In the genomic region with DNA sequence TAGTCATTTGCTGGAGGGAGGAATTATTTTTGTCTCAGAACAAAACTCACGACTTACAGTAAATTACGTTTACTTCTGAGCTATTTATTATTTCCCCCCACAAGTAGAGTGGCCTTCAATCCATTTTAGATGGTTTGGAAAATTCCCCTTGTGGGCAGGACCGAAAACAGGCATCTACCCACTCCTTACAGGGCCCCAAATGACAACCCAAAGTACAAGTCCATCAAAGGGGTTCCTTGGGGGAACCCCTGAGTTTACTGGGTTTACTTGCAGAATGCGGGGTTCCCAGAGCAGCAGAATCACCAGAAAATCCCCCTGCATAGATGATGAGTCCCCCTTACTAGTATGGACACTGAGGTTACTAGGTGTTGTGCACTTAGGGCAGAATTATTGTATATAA, we compare ENCODE assay signal across 8 mouse cellular contexts. TPM values are rescaled to one million over a fixed set of nuclear protein-coding genes. Genes with fewer than 3 reads are reported as not detected.
DNase-seq lines count a peak whose midpoint lies in the region; ATAC-seq and TF ChIP-seq lines count a peak whose summit lies in the region.

No protein-coding gene starts in this region.

- H3K4me3 ChIP-seq in kidney, postnatal 0 days (replicated peaks; ENCODE audit: low read depth, low read length), result peak overlapping the region; percentile 89
- peak overlapping the region; percentile 97 for H3K4me3 ChIP-seq in brown adipose tissue, adult 24 weeks (ENCODE audit: insufficient read depth, low read depth, low read length)
- H3K4me3 ChIP-seq in midbrain, postnatal 0 days (ENCODE audit: low read depth, low read length), result peak overlapping the region; percentile 66

- WGBS in kidney, postnatal 0 days, result 28% methylated on average over 4 of the region's 4 CpGs
- 43% methylated on average over 4 of the region's 4 CpGs for WGBS in midbrain, postnatal 0 days

- peaks cover 10% of the 10 kb centered on the region; the same call in 1 of the 2 replicates for H3K4me1 ChIP-seq in kidney, postnatal 0 days (replicated peaks; ENCODE audit: insufficient read depth, low read length)
- peaks cover 7% of the 10 kb centered on the region for H3K4me1 ChIP-seq in brown adipose tissue, adult 24 weeks (ENCODE audit: control insufficient read depth, insufficient read depth, insufficient read length, low read length)
- peaks cover 3% of the 10 kb centered on the region; the same call in 1 of the 2 replicates for H3K4me1 ChIP-seq in midbrain, postnatal 0 days (ENCODE audit: insufficient read depth, low read length)

- DNase-seq in kidney, postnatal 0 days (ENCODE audit: low spot score), result no peak
- DNase-seq in kidney, postnatal 36 days, result no peak
- DNase-seq in induced T-regulatory cell, adult 2 months (ENCODE audit: low read depth), result peak; percentile 77
- no peak for DNase-seq in midbrain, postnatal 0 days (ENCODE audit: low spot score)
- no peak for DNase-seq in cerebellum, postnatal 10 days
- no peak for DNase-seq in cerebellum, adult 18-20 months

- H3K27me3 ChIP-seq in kidney, postnatal 0 days (ENCODE audit: insufficient read depth, low read length), result no peaks in the 10 kb centered on the region
- H3K27me3 ChIP-seq in midbrain, postnatal 0 days (ENCODE audit: insufficient read depth, low read length), result no peaks in the 10 kb centered on the region

- H3K4me2 ChIP-seq in kidney, postnatal 0 days (ENCODE audit: low read length), result peak overlapping the region; percentile 66
- peak overlapping the region; percentile 54 for H3K4me2 ChIP-seq in midbrain, postnatal 0 days (ENCODE audit: low read depth, low read length, poor library complexity, severe bottlenecking)

- ATAC-seq in kidney, postnatal 0 days (replicated peaks; ENCODE audit: low FRiP score, low read depth), result no peak
- ATAC-seq in midbrain, postnatal 0 days (ENCODE audit: low FRiP score), result no peak
- ATAC-seq in frontal cortex, adult (ENCODE audit: low TSS enrichment), result no peak

- peaks cover 34% of the 10 kb centered on the region for H3K36me3 ChIP-seq in kidney, postnatal 0 days (ENCODE audit: insufficient read depth, low read length)
- peaks cover 31% of the 10 kb centered on the region for H3K36me3 ChIP-seq in midbrain, postnatal 0 days (ENCODE audit: insufficient read depth, low read length)

- no peak for TF ChIP-seq CTCF in kidney, postnatal 0 days (IDR thresholded peaks at IDR 0.05; ENCODE audit: low read depth)
- TF ChIP-seq CTCF in midbrain, postnatal 0 days (IDR thresholded peaks at IDR 0.05), result no peak

- H3K27ac ChIP-seq in kidney, postnatal 0 days, result peak overlapping the region; percentile 81; the same call in 1 of the 2 replicates
- H3K27ac ChIP-seq in brown adipose tissue, adult 24 weeks (replicated peaks; ENCODE audit: low read depth, low read length), result no peak overlapping the region
- no peak overlapping the region for H3K27ac ChIP-seq in midbrain, postnatal 0 days (ENCODE audit: low read depth, low read length)

- no peaks in the 10 kb centered on the region for H3K9me3 ChIP-seq in kidney, postnatal 0 days (replicated peaks; ENCODE audit: low read length)
- H3K9me3 ChIP-seq in midbrain, postnatal 0 days (ENCODE audit: low read length), result no peaks in the 10 kb centered on the region

- peak overlapping the region; percentile 80 for H3K9ac ChIP-seq in kidney, postnatal 0 days (ENCODE audit: low read depth, low read length)
- peak overlapping the region; percentile 61 for H3K9ac ChIP-seq in midbrain, postnatal 0 days (replicated peaks; ENCODE audit: low read length, poor library complexity, severe bottlenecking)

RNA-seq across cellular contexts. Expression of a gene that starts 0.8 kb away (rescaled TPM):
- polyA plus RNA-seq in kidney, postnatal 0 days (2015; fragmentation: Nextera tagmentation; extraction: Ambion mirVana), result 41.6 and 43.7 TPM in 2 replicates
- 12.1 and 15.1 TPM in 2 replicates for polyA plus RNA-seq in brown adipose tissue, adult 24 weeks (2012; ENCODE audit: insufficient read depth, insufficient read length, missing spikeins)
- total RNA-seq in midbrain, postnatal 0 days (2014; rRNA removed), result 44.1 and 54.8 TPM in 2 replicates
- polyA plus RNA-seq in midbrain, postnatal 0 days (2015; fragmentation: Nextera tagmentation; extraction: Ambion mirVana), result 41.7 and 43.8 TPM in 2 replicates

RNA-seq across cellular contexts. Expression of a gene that starts 10.8 kb away (rescaled TPM):
- 536 and 576 TPM in 2 replicates for polyA plus RNA-seq in kidney, postnatal 0 days (2015; fragmentation: Nextera tagmentation; extraction: Ambion mirVana)
- 2,020 and 2,029 TPM in 2 replicates for polyA plus RNA-seq in brown adipose tissue, adult 24 weeks (2012; ENCODE audit: insufficient read depth, insufficient read length, missing spikeins)
- 111 and 125 TPM in 2 replicates for total RNA-seq in midbrain, postnatal 0 days (2014; rRNA removed)
- polyA plus RNA-seq in midbrain, postnatal 0 days (2015; fragmentation: Nextera tagmentation; extraction: Ambion mirVana), result 419 and 445 TPM in 2 replicates

RNA-seq across cellular contexts. Expression of a gene that starts 11.2 kb away (rescaled TPM):
- 5.6 and 6.8 TPM in 2 replicates for polyA plus RNA-seq in kidney, postnatal 0 days (2015; fragmentation: Nextera tagmentation; extraction: Ambion mirVana)
- 0.71 TPM in 1 of 2 replicates, not detected in the other for polyA plus RNA-seq in brown adipose tissue, adult 24 weeks (2012; ENCODE audit: insufficient read depth, insufficient read length, missing spikeins)
- total RNA-seq in midbrain, postnatal 0 days (2014; rRNA removed), result 5.6 and 6.7 TPM in 2 replicates
- 2.2 and 2.5 TPM in 2 replicates for polyA plus RNA-seq in midbrain, postnatal 0 days (2015; fragmentation: Nextera tagmentation; extraction: Ambion mirVana)

RNA-seq across cellular contexts. Expression of a gene that starts 35.3 kb away (rescaled TPM):
- 22.8 and 26.4 TPM in 2 replicates for polyA plus RNA-seq in kidney, postnatal 0 days (2015; fragmentation: Nextera tagmentation; extraction: Ambion mirVana)
- polyA plus RNA-seq in brown adipose tissue, adult 24 weeks (2012; ENCODE audit: insufficient read depth, insufficient read length, missing spikeins), result 10.0 and 10.5 TPM in 2 replicates
- 63.4 and 63.5 TPM in 2 replicates for total RNA-seq in midbrain, postnatal 0 days (2014; rRNA removed)
- 205 and 229 TPM in 2 replicates for polyA plus RNA-seq in midbrain, postnatal 0 days (2015; fragmentation: Nextera tagmentation; extraction: Ambion mirVana)
